ENCODE assay signal across 11 mouse cellular contexts in the genomic region with DNA sequence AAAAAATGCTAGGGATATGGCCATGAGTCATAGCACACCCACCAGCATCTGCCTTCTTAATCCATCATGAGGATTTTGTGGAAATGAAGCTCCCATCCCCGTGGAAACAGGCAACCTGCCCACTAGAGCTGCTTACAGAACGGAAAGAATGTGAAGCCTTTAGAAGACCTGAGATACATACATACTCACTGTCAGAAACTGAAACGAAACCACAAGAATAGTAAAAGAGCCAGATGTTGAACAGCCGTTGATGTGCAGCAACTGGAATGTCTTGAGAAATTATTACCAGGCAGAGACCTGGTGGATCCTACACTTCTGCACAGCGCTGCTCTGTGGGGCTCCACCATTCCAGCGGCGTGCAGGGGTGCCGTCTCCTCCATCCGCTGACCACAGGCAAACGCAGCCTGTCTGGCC.
A peak's percentile ranks its signal among the peaks of the same experiment; 100 is the strongest.
DNase-seq lines count a peak whose midpoint lies in the region; ATAC-seq and TF ChIP-seq lines count a peak whose summit lies in the region.
"Had no signal": no experiment of that assay in that cellular context is flagged by ENCODE, and none has a peak within 500 bp of the region (broad histone marks: within the 10 kb centered on the region; RNA-seq: fewer than 3 reads in every experiment).

No protein-coding gene starts in this region.

- intact Hi-C loops in heart, postnatal 10 days (cut with DNase I): no loop called here

- no peak for TF ChIP-seq CTCF in bone marrow, adult 2 months (IDR thresholded peaks at IDR 0.05; ENCODE audit: control insufficient read depth, insufficient read depth, low read length)
- no peak for TF ChIP-seq CTCF in layer of hippocampus, adult 2 months (conservative IDR thresholded peaks at IDR 0.05)

- TF ChIP-seq POLR2A in bone marrow, adult 2 months (IDR thresholded peaks at IDR 0.05; ENCODE audit: borderline replicate concordance, control insufficient read depth, low read depth, low read length): no peak

- 55% methylated on average over 10 of the region's 10 CpGs for WGBS in heart, embryonic 16.5 days
- WGBS in bone marrow, adult 2 months: 36% methylated on average over 10 of the region's 10 CpGs

- 0 out of 2 replicates have a peak, but pooled peaks have one; percentile 46 for ATAC-seq in heart, embryonic 16.5 days (replicated peaks; ENCODE audit: extremely low read depth, insufficient read depth, low FRiP score)
- ATAC-seq in activated CD4-positive, CD25-positive, alpha-beta regulatory T cell, adult 4 months: no peak

- peaks cover 6% of the 10 kb centered on the region for H3K36me3 ChIP-seq in heart, embryonic 16.5 days (ENCODE audit: control insufficient read depth, insufficient read depth)

- peak overlapping the region; percentile 20; the same call in 1 of the 2 replicates for H3K4me2 ChIP-seq in heart, embryonic 16.5 days (ENCODE audit: low read depth, low read length)

- no peaks in the 10 kb centered on the region for H3K27me3 ChIP-seq in heart, embryonic 16.5 days (ENCODE audit: control insufficient read depth, insufficient read depth, low read length)

- H3K27ac ChIP-seq in heart, embryonic 16.5 days (ENCODE audit: low read length): peak overlapping the region; percentile 9; the same call in 1 of the 2 replicates
- H3K27ac ChIP-seq in bone marrow, adult 2 months (ENCODE audit: control insufficient read depth, insufficient read depth, low read depth, low read length, poor library complexity): no peak overlapping the region
- peak overlapping the region; percentile 88 for H3K27ac ChIP-seq in layer of hippocampus, adult 2 months
- H3K27ac ChIP-seq: macrophage had no signal

- H3K9me3 ChIP-seq in heart, embryonic 16.5 days (replicated peaks; ENCODE audit: control insufficient read depth, low read length): no peaks in the 10 kb centered on the region

- H3K4me3 ChIP-seq in heart, embryonic 16.5 days (ENCODE audit: low read length): no peak overlapping the region; the same call in 1 of the 2 replicates
- H3K4me3 ChIP-seq in bone marrow, adult 2 months (replicated peaks; ENCODE audit: control insufficient read depth, low read depth, low read length): peak overlapping the region; percentile 32
- peak overlapping the region; percentile 31; the same call in 1 of the 2 replicates for H3K4me3 ChIP-seq in layer of hippocampus, adult 2 months
- H3K4me3 ChIP-seq: erythroblast, embryonic 14.5 days had no signal

- no peak overlapping the region for H3K9ac ChIP-seq in heart, embryonic 16.5 days (ENCODE audit: low read length)

- DNase-seq in heart, postnatal 10 days: no peak
- DNase-seq in layer of hippocampus, adult 2 months (ENCODE audit: low spot score in 2 of 2): peak; percentile 79 to 87
- peak; percentile 38 for DNase-seq in naive thymus-derived CD4-positive, alpha-beta T cell, adult 2 months (ENCODE audit: low read depth)
- DNase-seq in testis, postnatal 10 days (ENCODE audit: low spot score): no peak
- no peak for DNase-seq in ovary, postnatal 10 days (ENCODE audit: low spot score)
- DNase-seq: adrenal gland, postnatal 36 days had no signal

- 0 out of 2 replicates have a peak, but pooled peaks cover 6% of the 10 kb centered on the region for H3K4me1 ChIP-seq in heart, embryonic 16.5 days (ENCODE audit: control insufficient read depth, insufficient read depth, low read length)
- H3K4me1 ChIP-seq in bone marrow, adult 2 months (ENCODE audit: control insufficient read depth, insufficient read depth, low read length): no peaks in the 10 kb centered on the region; the same call in 1 of the 2 replicates

Comparison
In these comparisons a context has a peak if more than half of its experiments do, and no peak if none do; other contexts are left out.
1. DNase-seq: peak in layer of hippocampus, adult 2 months (2 of 2) and naive thymus-derived CD4-positive, alpha-beta T cell, adult 2 months (single experiment); none in heart, postnatal 10 days (0 of 2), testis, postnatal 10 days (single experiment) and ovary, postnatal 10 days (single experiment).